Mouse (Mus musculus) kidney, adult 18-20 months (tissue): ENCODE data around the gene Pard3.

Source experiments
- DNase-seq: peaks from one replicate; pipeline ENCODE4 v3.0.0; 2021

Gene Pard3

DNA sequence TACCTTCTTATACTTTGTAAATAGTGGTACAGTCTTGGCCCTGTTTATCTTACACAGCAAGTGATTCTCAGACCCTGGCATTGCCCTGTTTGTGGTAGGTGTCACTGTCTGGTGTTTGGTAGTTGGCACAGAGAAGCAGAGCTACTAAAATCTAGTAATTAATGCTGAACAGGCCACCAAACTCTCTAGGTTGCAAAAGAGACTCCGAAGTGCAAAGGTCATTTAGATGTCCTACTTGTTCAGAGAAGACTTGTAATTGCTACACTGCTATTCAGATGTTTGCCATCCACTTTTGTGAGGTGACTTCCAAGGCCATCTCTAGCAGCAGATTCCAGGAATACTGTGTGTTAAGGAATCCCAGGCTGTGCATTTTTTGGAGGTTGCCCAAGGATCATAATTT lies 383.7 kb downstream of the Pard3 start:
- DNase-seq = no peak

- no peak for DNase-seq
Measured at GRCm38 (mm10) chr8:127449066-127449840, 385.6 kb downstream of the Pard3 start.

DNA sequence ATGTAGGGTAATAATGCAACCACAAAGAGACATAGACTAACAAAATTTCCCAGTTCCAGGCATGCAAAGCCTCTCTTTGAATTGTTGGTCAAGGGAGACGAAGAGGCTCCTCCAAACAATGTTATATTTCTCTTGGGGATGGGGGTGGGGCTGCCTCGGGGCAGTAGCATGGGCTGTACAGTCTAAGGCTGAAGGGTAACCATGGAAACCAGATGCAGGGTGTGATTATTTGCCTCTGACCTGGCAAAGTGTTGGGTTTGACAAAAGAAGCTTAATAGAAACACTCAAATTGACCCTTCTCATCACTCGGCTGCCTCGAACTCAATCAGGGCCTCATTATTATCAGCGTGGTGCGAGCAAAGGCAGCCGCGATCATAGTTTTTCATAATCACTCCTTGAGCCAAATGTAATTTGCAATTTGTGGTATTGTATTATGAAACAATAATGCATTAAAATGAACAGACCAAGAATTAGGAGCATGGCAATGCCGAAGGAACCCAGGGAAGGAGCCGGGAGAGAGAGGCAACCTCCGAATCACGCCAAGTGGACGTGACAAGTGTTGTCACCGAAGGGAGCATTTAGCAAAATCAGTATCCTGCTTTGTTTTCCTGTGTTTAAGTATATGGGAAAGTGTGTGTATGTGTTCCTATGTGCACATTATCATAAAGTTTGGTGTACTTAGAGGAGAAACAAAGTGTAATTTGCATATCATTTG lies 387.4 kb downstream of the Pard3 start:
- DNase-seq = no peak

GRCm38 (mm10) chr8:127452364-127452763 lies 388.7 kb downstream of the Pard3 start:
- no peak for DNase-seq

- DNase-seq = no peak
Measured at GRCm38 (mm10) chr8:127457901-127458300, 394.2 kb downstream of the Pard3 start.

GRCm38 (mm10) chr8:127461173-127461572 lies 397.5 kb downstream of the Pard3 start:
- peak; percentile 18 for DNase-seq

- DNase-seq = no peak
Measured at GRCm38 (mm10) chr8:127462378-127462935, 398.8 kb downstream of the Pard3 start.

DNA sequence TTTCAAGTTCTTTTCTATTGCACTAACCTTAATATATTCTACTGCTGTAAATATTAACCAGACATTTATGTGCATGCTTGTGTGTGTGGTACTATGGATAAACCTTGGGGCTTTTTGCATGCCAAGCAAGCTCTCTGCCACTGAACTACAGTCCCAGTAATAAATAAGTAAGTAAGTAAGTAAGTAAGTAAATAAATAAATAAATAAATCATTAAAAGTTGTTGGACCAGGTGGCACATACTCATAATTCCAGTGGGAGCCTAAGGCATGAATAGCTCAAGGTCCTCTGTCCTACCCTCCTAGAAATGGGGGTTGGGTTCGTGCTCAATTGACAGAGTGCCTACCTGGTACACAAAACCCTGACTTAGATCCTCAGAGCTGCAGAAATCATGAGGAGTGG lies 400.6 kb downstream of the Pard3 start:
- DNase-seq = peak; percentile 16

GRCm38 (mm10) chr8:127472204-127472603 lies 408.5 kb downstream of the Pard3 start:
- no peak for DNase-seq

GRCm38 (mm10) chr8:127480003-127480402 lies 416.3 kb downstream of the Pard3 start:
- DNase-seq = no peak

DNA sequence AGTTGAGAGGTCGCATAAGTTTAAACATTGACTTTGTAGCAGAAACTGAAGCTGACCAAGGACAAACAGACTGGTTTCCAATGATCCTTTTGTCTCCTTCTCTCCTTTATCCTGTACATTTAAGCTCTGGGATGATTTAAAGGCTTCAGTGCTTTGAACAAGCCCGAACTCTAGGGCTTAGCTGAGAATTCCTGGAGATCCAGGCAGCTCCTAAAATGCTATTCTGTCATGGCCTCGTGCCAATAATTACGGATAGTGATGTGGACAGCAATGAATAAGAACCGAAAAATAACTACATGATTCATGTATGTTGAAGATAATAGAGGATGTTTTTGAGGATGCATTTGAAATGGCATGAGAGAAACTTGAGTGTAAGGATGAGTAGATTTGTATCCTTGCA lies 421.9 kb downstream of the Pard3 start:
- DNase-seq = no peak

- DNase-seq = no peak
Measured at GRCm38 (mm10) chr8:127491963-127492362, 428.3 kb downstream of the Pard3 start.

DNA sequence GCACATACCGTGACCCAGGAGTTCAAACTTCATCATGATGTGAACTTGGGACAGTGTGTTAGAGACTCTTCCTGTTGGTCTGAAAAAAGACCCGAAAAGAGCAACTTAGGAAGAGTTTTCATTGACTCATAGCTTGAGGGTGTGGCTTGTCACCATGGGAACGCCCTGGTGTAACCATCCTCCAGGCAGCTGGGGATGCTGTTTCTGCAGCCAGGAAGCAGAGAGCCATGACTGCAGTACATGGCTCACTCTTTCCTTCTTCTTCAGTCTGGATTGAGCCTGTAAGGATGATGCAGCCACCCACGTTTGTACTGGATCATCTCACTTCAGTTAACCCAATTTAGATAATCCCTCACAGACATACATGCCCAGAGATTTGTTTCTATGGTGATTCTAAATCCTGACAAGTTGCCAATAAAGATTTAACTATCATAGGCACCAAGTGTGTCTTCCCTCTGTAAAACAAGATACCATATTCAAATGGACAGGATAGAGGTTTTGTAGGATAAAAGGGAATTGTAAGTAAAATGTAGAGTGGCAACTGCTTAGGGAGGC lies 431.6 kb downstream of the Pard3 start:
- DNase-seq = no peak

GRCm38 (mm10) chr8:127498997-127499719 lies 435.5 kb downstream of the Pard3 start:
- DNase-seq = no peak

GRCm38 (mm10) chr8:127499720-127500114 lies 436.0 kb downstream of the Pard3 start:
- no peak for DNase-seq

DNA sequence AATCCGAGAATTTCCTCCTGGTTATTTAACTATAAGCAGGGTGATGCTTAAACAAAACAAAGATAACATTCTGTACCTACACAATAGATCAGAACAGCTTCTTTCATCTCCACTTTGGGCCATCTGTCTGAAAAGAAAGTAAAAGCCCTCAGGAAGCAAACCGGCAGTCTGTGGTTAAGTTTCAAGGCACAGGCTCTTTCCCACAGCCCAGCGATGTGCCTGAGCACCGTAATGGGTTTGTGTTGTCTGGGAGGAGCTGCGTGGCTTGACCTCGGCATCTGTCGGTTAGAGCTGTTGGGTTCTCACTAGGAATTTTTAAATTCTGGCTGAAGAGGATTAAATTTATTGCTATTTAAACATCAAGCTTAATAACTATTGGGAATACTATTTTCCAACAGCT lies 436.5 kb downstream of the Pard3 start:
- no peak for DNase-seq

DNA sequence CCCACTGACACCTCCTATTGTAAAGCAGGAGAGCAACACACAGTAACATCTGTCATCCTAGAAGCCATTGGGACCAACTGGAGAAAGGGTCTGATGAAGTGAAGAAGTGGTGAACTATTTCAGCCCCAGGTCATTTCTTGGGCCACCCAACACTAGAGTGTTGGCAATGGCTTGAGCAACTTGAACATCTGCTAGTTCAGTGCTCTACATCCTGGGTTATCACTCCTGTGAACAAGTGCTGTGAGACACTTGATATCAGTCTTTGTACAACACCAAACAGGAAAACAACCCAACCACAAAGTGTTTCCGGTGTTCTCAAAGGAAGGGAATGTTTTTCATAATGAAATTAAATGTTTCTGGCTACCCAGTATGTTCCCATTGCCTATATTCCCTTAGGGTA lies 438.1 kb downstream of the Pard3 start:
- no peak for DNase-seq

DNA sequence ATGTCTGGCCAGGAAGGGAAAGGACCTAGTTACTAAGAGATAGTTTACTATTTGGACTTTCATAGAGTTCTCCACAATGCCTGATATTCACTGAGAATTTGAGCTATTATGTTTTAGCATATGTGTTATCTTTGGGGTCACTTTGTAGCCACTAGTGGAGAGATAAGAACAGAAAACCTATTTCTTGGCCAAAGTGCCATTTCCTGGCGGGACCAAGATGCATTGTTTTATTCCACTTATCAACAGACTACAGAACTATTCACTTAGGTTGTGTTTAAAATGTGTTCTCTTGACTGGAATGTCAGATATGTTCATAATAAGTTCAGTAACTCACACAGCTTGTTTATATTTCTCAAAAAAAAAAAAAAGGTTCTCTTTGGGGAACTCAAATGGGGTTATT lies 441.6 kb downstream of the Pard3 start:
- DNase-seq = no peak

DNA sequence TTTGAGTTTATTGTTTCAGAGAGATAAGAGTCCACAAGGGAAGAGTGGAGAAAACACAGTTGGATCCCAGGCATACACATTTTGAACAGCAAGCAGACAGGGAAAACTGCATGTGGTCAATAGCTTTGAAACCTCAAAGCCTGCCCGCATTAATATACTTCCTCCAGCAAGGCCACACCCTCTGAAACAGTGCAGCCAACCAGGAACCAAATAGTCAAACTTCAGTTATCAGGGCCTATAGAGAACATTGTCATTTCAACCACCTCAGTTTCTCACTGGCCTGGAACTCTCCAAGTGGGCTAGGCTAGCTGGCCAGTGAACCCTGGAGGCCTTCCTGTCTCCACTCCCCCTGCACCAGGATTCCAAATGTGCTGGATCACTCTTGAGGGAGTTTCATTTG lies 442.6 kb downstream of the Pard3 start:
- DNase-seq = no peak

- DNase-seq = no peak
Measured at GRCm38 (mm10) chr8:127511341-127511740, 447.6 kb downstream of the Pard3 start.

DNA sequence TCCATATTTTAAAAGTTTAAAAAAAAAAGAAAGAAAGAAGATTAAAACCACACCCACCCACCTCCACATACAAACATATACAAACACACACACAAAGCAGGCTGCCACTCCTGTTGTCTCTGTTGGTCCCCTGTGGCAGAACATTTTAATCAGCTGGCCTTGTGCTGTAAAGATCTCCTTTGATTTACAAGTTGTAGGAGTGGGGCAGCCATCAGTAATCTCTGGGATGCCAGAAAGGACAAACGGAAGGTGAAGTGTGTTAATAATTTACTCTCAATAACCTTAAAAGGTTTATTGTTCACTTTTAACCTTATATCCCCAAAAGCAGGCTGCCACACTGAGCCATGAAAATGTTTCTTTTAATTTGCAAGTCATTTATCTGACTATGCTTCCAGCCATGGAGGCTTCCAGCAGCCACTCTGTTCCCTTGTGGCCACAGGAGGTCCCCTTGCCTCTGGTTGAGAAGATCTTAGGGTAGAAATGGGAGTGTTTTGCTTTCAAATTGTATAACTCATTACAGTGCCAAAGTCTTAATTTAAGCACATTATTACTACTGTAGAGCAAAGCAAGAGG lies 448.4 kb downstream of the Pard3 start:
- DNase-seq = peak; percentile 21

DNA sequence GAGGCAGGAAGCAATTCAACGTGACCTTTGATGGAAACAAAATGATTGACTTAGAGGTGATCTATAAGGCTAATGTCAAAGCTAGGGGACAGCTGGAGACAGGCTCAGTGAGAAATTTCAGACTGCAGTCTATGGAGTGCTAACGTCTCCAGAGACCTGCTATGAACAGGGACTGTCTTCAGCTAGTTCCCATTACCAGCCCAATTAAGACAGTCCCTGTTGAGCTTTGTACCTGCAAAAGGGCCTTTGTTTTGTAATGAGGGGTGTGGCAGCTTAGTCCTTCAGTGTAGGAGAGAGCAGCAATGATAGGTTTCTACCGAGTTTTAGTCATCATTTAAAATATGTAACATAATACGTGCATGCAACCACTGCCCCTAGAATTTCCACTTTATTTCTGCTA lies 448.9 kb downstream of the Pard3 start:
- no peak for DNase-seq
